In the genomic region with DNA sequence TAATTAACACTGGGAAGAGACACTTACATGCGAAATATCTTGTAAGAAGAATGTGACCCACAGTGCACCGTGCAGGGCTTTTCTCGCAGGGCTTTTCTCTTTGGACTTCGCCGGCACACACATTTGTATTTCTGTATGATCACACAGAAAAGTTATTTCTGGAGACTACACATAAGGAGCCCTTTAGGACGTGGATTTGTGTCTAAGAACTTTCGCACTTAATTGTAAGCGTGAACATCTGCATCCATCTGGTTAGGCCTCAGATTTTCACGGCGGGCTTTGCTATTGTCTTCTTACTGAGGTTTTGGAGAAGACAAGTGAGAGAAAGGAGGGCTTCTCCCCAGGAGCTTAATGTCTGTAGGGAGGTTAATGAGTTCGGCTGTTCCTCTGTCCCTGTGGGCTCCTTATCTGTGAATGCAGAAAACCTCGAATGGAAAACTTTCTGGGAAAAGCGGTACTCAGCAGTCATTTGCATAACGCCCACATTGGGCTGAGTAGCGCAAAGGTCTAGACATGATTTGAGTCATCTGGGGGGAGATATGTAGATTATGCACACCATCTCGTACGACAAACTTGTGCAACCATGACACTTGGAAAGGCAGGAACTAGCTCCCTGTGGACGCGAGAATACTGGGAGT, we compare ENCODE assay signal across 10 mouse cellular contexts.
DNase-seq lines count a peak whose midpoint lies in the region; ATAC-seq and TF ChIP-seq lines count a peak whose summit lies in the region.
"Had no signal": no experiment of that assay in that cellular context is flagged by ENCODE, and none has a peak within 500 bp of the region (broad histone marks: within the 10 kb centered on the region; RNA-seq: fewer than 3 reads in every experiment).

No protein-coding gene starts in this region.

- no peak overlapping the region for H3K27ac ChIP-seq in heart, embryonic 13.5 days (replicated peaks)
- no peak overlapping the region for H3K27ac ChIP-seq in neural tube, embryonic 11.5 days (ENCODE audit: low read depth, low read length)
- no peak overlapping the region for H3K27ac ChIP-seq in hindbrain, embryonic 14.5 days
- H3K27ac ChIP-seq in neural tube, embryonic 15.5 days (replicated peaks): no peak overlapping the region
- no peak overlapping the region for H3K27ac ChIP-seq in intestine, embryonic 15.5 days
- no peak overlapping the region for H3K27ac ChIP-seq in thymus, adult 2 months (ENCODE audit: control insufficient read depth, insufficient read depth, low read length)
- H3K27ac ChIP-seq: embryonic facial prominence, embryonic 13.5 days; liver, embryonic 12.5 days had no signal

- no peak overlapping the region for H3K4me3 ChIP-seq in heart, embryonic 13.5 days
- no peak overlapping the region for H3K4me3 ChIP-seq in neural tube, embryonic 11.5 days (ENCODE audit: low read depth, low read length)
- no peak overlapping the region for H3K4me3 ChIP-seq in hindbrain, embryonic 14.5 days (replicated peaks; ENCODE audit: low read length)
- no peak overlapping the region for H3K4me3 ChIP-seq in neural tube, embryonic 15.5 days (replicated peaks)
- no peak overlapping the region for H3K4me3 ChIP-seq in intestine, embryonic 15.5 days (replicated peaks)
- H3K4me3 ChIP-seq in thymus, adult 2 months (ENCODE audit: control insufficient read depth, insufficient read depth, low read length): no peak overlapping the region
- H3K4me3 ChIP-seq: embryonic facial prominence, embryonic 13.5 days; liver, embryonic 12.5 days had no signal

- no peaks in the 10 kb centered on the region for H3K36me3 ChIP-seq in heart, embryonic 13.5 days
- no peaks in the 10 kb centered on the region for H3K36me3 ChIP-seq in neural tube, embryonic 11.5 days (ENCODE audit: control insufficient read depth, insufficient read depth, low read length)
- H3K36me3 ChIP-seq in hindbrain, embryonic 14.5 days (replicated peaks; ENCODE audit: control insufficient read depth, insufficient read depth): no peaks in the 10 kb centered on the region
- H3K36me3 ChIP-seq in neural tube, embryonic 15.5 days: no peaks in the 10 kb centered on the region
- no peaks in the 10 kb centered on the region for H3K36me3 ChIP-seq in intestine, embryonic 15.5 days
- no peaks in the 10 kb centered on the region for H3K36me3 ChIP-seq in thymus, adult 2 months (ENCODE audit: control insufficient read depth, insufficient read depth, low read length)
- H3K36me3 ChIP-seq: embryonic facial prominence, embryonic 13.5 days; liver, embryonic 12.5 days had no signal

- no peak overlapping the region for H3K9ac ChIP-seq in heart, embryonic 13.5 days
- H3K9ac ChIP-seq in neural tube, embryonic 11.5 days (ENCODE audit: low read length): no peak overlapping the region
- no peak overlapping the region for H3K9ac ChIP-seq in hindbrain, embryonic 14.5 days
- no peak overlapping the region for H3K9ac ChIP-seq in neural tube, embryonic 15.5 days (replicated peaks)
- no peak overlapping the region for H3K9ac ChIP-seq in intestine, embryonic 15.5 days
- H3K9ac ChIP-seq: embryonic facial prominence, embryonic 13.5 days; liver, embryonic 12.5 days had no signal

- no peak for DNase-seq in heart, adult 8-10 months (ENCODE audit: low spot score)
- DNase-seq in neural tube, embryonic 11.5 days (ENCODE audit: low spot score): no peak
- no peak for DNase-seq in neural tube, embryonic 10.5 days (ENCODE audit: extremely low spot score, low spot score)
- DNase-seq in hindbrain, embryonic 14.5 days (ENCODE audit: low spot score): no peak
- no peak for DNase-seq in thymus, adult 2 months

- 42% methylated on average over 19 of the region's 19 CpGs for WGBS in heart, embryonic 13.5 days
- WGBS in neural tube, embryonic 11.5 days: 39% methylated on average over 19 of the region's 19 CpGs
- 26% methylated on average over 19 of the region's 19 CpGs for WGBS in hindbrain, embryonic 14.5 days
- 30% methylated on average over 19 of the region's 19 CpGs for WGBS in neural tube, embryonic 15.5 days
- 55% methylated on average over 19 of the region's 19 CpGs for WGBS in intestine, embryonic 15.5 days
- WGBS in thymus, adult 2 months: 67% methylated on average over 19 of the region's 19 CpGs

- peaks cover 10% of the 10 kb centered on the region for H3K4me1 ChIP-seq in heart, embryonic 13.5 days
- H3K4me1 ChIP-seq in neural tube, embryonic 11.5 days (ENCODE audit: control insufficient read depth, insufficient read depth, low read length): peaks cover 4% of the 10 kb centered on the region; the same call in 1 of the 2 replicates
- peaks cover 4% of the 10 kb centered on the region; the same call in 1 of the 2 replicates for H3K4me1 ChIP-seq in hindbrain, embryonic 14.5 days (replicated peaks; ENCODE audit: control insufficient read depth, insufficient read depth, low read length)
- H3K4me1 ChIP-seq in neural tube, embryonic 15.5 days: peaks cover 10% of the 10 kb centered on the region; the same call in 1 of the 2 replicates
- H3K4me1 ChIP-seq in intestine, embryonic 15.5 days (replicated peaks): no peaks in the 10 kb centered on the region; the same call in 1 of the 2 replicates
- no peaks in the 10 kb centered on the region for H3K4me1 ChIP-seq in thymus, adult 2 months (replicated peaks; ENCODE audit: control insufficient read depth, insufficient read depth, low read length)
- H3K4me1 ChIP-seq: liver, embryonic 12.5 days had no signal

- peak overlapping the region; percentile 39 for H3K4me2 ChIP-seq in heart, embryonic 13.5 days
- no peak overlapping the region for H3K4me2 ChIP-seq in neural tube, embryonic 11.5 days (ENCODE audit: low read depth)
- H3K4me2 ChIP-seq in hindbrain, embryonic 14.5 days (replicated peaks): peak overlapping the region; percentile 10; the same call in 1 of the 2 replicates
- H3K4me2 ChIP-seq in neural tube, embryonic 15.5 days: peak overlapping the region; percentile 5; the same call in 1 of the 2 replicates
- H3K4me2 ChIP-seq in intestine, embryonic 15.5 days (replicated peaks): no peak overlapping the region
- H3K4me2 ChIP-seq: embryonic facial prominence, embryonic 13.5 days; liver, embryonic 12.5 days had no signal

- TF ChIP-seq CTCF in thymus, adult 2 months (IDR thresholded peaks at IDR 0.05; ENCODE audit: borderline replicate concordance, control insufficient read depth, extremely low read depth, insufficient read depth, low read length, poor library complexity): no peak

- peaks cover 5% of the 10 kb centered on the region; the same call in 1 of the 2 replicates for H3K9me3 ChIP-seq in heart, embryonic 13.5 days
- H3K9me3 ChIP-seq in neural tube, embryonic 11.5 days (ENCODE audit: control insufficient read depth, low read length): no peaks in the 10 kb centered on the region
- peaks cover 6% of the 10 kb centered on the region for H3K9me3 ChIP-seq in hindbrain, embryonic 14.5 days (ENCODE audit: control insufficient read depth, low read length)
- no peaks in the 10 kb centered on the region for H3K9me3 ChIP-seq in neural tube, embryonic 15.5 days (replicated peaks)
- no peaks in the 10 kb centered on the region for H3K9me3 ChIP-seq in intestine, embryonic 15.5 days
- H3K9me3 ChIP-seq: embryonic facial prominence, embryonic 13.5 days; liver, embryonic 12.5 days had no signal

- ATAC-seq in heart, embryonic 13.5 days (ENCODE audit: extremely low read depth, insufficient number of reproducible peaks, low FRiP score, low TSS enrichment): no peak
- ATAC-seq in neural tube, embryonic 11.5 days (ENCODE audit: insufficient read depth, low FRiP score, low TSS enrichment): 0 out of 2 replicates have a peak, but pooled peaks have one; percentile 20
- 0 out of 2 replicates have a peak, but pooled peaks have one; percentile 22 for ATAC-seq in hindbrain, embryonic 14.5 days (ENCODE audit: low FRiP score)
- ATAC-seq in neural tube, embryonic 15.5 days (ENCODE audit: low FRiP score): no peak
- no peak for ATAC-seq in intestine, embryonic 15.5 days

- H3K27me3 ChIP-seq in heart, embryonic 13.5 days (replicated peaks): peaks cover 27% of the 10 kb centered on the region
- no peaks in the 10 kb centered on the region for H3K27me3 ChIP-seq in neural tube, embryonic 11.5 days (ENCODE audit: control insufficient read depth, insufficient read depth, low read length)
- H3K27me3 ChIP-seq in hindbrain, embryonic 14.5 days (ENCODE audit: control insufficient read depth, insufficient read depth, low read length): no peaks in the 10 kb centered on the region
- H3K27me3 ChIP-seq in neural tube, embryonic 15.5 days (replicated peaks): no peaks in the 10 kb centered on the region
- H3K27me3 ChIP-seq in intestine, embryonic 15.5 days (replicated peaks): no peaks in the 10 kb centered on the region
- no peaks in the 10 kb centered on the region for H3K27me3 ChIP-seq in thymus, adult 2 months (ENCODE audit: control insufficient read depth, insufficient read depth, low read length)
- H3K27me3 ChIP-seq: embryonic facial prominence, embryonic 13.5 days; liver, embryonic 12.5 days had no signal

- TF ChIP-seq POLR2A in thymus, adult 2 months (IDR thresholded peaks at IDR 0.05; ENCODE audit: control insufficient read depth, extremely low read depth, insufficient read depth, low read length, poor library complexity): no peak

Comparison
In these comparisons a context has a peak if more than half of its experiments do, and no peak if none do; other contexts are left out.
1. ATAC-seq: peak in neural tube, embryonic 11.5 days (single experiment) and hindbrain, embryonic 14.5 days (single experiment); none in heart, embryonic 13.5 days (single experiment), neural tube, embryonic 15.5 days (single experiment) and intestine, embryonic 15.5 days (single experiment).
2. H3K4me2 ChIP-seq: peak in heart, embryonic 13.5 days (single experiment), hindbrain, embryonic 14.5 days (single experiment) and neural tube, embryonic 15.5 days (single experiment); none in neural tube, embryonic 11.5 days (single experiment) and intestine, embryonic 15.5 days (single experiment).